Mouse (Mus musculus) ES-E14 (cell line): ENCODE results near the gene Zfp568. TPM values are rescaled to one million over a fixed set of nuclear protein-coding genes. Genes with fewer than 3 reads are reported as not detected.
A peak's percentile ranks its signal among the peaks of the same experiment; 100 is the strongest.

ENCODE experiments used
- DNase-seq: peaks from one replicate; pipeline ENCODE4 v3.0.0-alpha.2; 2013; ENCODE audit warnings: low read depth, low spot score
- H3K27ac ChIP-seq: 2 replicates; pipeline ENCODE4 v1.5.1; 2012; ENCODE audit warnings: low read depth, mild to moderate bottlenecking, low read length, moderate library complexity, mixed read lengths; ENCODE audit not compliant: poor library complexity, insufficient read depth, severe bottlenecking
- H3K36me3 ChIP-seq: 2 replicates; pipeline ENCODE4 v1.6.1; 2012; ENCODE audit warnings: mild to moderate bottlenecking, low read length, moderate library complexity, mixed read lengths; ENCODE audit not compliant: control insufficient read depth, poor library complexity, insufficient read depth, severe bottlenecking
- H3K4me1 ChIP-seq, 2 experiments: fragments of 150-350 bp in 1 of 2; sonication (generic) in 1 of 2; 2 replicates each; pipeline ENCODE4 v1.6.1; 2012; ENCODE audit warnings: low read length in 2 of 2, mild to moderate bottlenecking in 1 of 2, mixed read lengths in 1 of 2; ENCODE audit not compliant: control insufficient read depth in 2 of 2, insufficient read depth in 2 of 2, poor library complexity in 1 of 2
- H3K4me3 ChIP-seq, 2 experiments: fragments of 150-350 bp in 1 of 2; sonication (generic) in 1 of 2; 2 replicates each; pipeline ENCODE4 v1.5.1; 2012; ENCODE audit warnings: low read length in 2 of 2, low read depth in 1 of 2, mild to moderate bottlenecking in 1 of 2, mixed read lengths in 1 of 2; ENCODE audit not compliant: insufficient read depth in 1 of 2, poor library complexity in 1 of 2, severe bottlenecking in 1 of 2
- H3K9ac ChIP-seq: 2 replicates; pipeline ENCODE4 v1.6.1; 2012; ENCODE audit warnings: low read depth, mild to moderate bottlenecking, low read length, mixed read lengths; ENCODE audit not compliant: poor library complexity, insufficient read depth, severe bottlenecking
- H3K9me3 ChIP-seq: fragments of 150-350 bp; sonication (generic); 2 replicates; pipeline ENCODE4 v1.6.1; 2012; ENCODE audit warnings: low read depth, mild to moderate bottlenecking, low read length; ENCODE audit not compliant: control insufficient read depth, insufficient read depth
- CHD2 ChIP-seq: IDR thresholded peaks from 2 replicates; pipeline ENCODE4 v1.6.1; 2014; ENCODE audit warnings: mild to moderate bottlenecking, low read depth, low read length, inconsistent platforms
- HCFC1 ChIP-seq: IDR thresholded peaks from 2 replicates; pipeline ENCODE4 v1.6.1; 2012; ENCODE audit warnings: low read length, inconsistent platforms, borderline replicate concordance; ENCODE audit not compliant: insufficient read depth
- MAFK ChIP-seq: IDR thresholded peaks from 2 replicates; pipeline ENCODE4 v1.6.1; 2014; ENCODE audit warnings: mild to moderate bottlenecking, low read depth, low read length, inconsistent platforms; ENCODE audit not compliant: insufficient read depth
- ZC3H11A ChIP-seq: IDR thresholded peaks from 2 replicates; pipeline ENCODE4 v1.6.1; 2012; ENCODE audit warnings: low read depth, mild to moderate bottlenecking, inconsistent platforms, low read length, borderline replicate concordance
- ZNF384 ChIP-seq: IDR thresholded peaks from 2 replicates; pipeline ENCODE4 v1.6.1; 2012; ENCODE audit warnings: low read depth, low read length, inconsistent platforms
- in situ Hi-C, 2 experiments: fragments of 600-800 bp; cut with MboI; formaldehyde crosslinking; loops; one replicate each; pipeline ENCODE4 v1.15.1; 2025; ENCODE audit warnings: low sequenced_read_pairs in 2 of 2, inconsistent platforms in 1 of 2; ENCODE audit not compliant: unreplicated experiment in 2 of 2
- total RNA-seq: library from RNA; depleted of rRNA; stranded (reverse); fragments of 300-350 nt; gene quantifications from 2 replicates; pipeline ENCODE4 v1.2.3, GENCODE M21; 2012

Zfp568 gene
- total RNA-seq, 1 experiment, result 126 TPM

- Histone ChIP-seq H3K27ac (no peak overlapping the region), H3K9me3 (no peaks in the 10 kb centered on the region), H3K4me3 (no peak overlapping the region), H3K9ac (no peak overlapping the region), H3K36me3 (peaks cover 60% of the 10 kb centered on the region), H3K4me1 (peaks cover 5 to 25% of the 10 kb centered on the region in 2 experiments; a peak in 3 of 4 replicates)
- DNase-seq, result no peak
- in situ Hi-C loops, result no loop called here
- TF ChIP-seq ZNF384, result no peak
- TF ChIP-seq ZC3H11A, result no peak
These were observed 40.0 kb downstream of the Zfp568 start for GRCm38 (mm10) chr7:30023800-30024199.

- Histone ChIP-seq H3K4me1 (peaks cover 6 to 32% of the 10 kb centered on the region in 2 experiments; a peak in 3 of 4 replicates), H3K27ac (no peak overlapping the region), H3K4me3 (no peak overlapping the region), H3K9me3 (no peaks in the 10 kb centered on the region), H3K36me3 (peaks cover 50% of the 10 kb centered on the region), H3K9ac (no peak overlapping the region)
- TF ChIP-seq ZNF384 (no peak), MAFK (no peak), CHD2 (no peak), ZC3H11A (no peak), HCFC1 (no peak)
- in situ Hi-C loops, result no loop called here
- no peak for DNase-seq
These were observed 41.6 kb downstream of the Zfp568 start for GRCm38 (mm10) chr7:30025358-30025757.

GRCm38 (mm10) chr7:30027331-30027730 lies 43.6 kb downstream of the Zfp568 start:
- Histone ChIP-seq H3K36me3 (peaks cover 41% of the 10 kb centered on the region), H3K9me3 (no peaks in the 10 kb centered on the region), H3K4me1 (peaks cover 9 to 36% of the 10 kb centered on the region in 2 experiments), H3K9ac (no peak overlapping the region), H3K4me3 (no peak overlapping the region), H3K27ac (no peak overlapping the region)
- DNase-seq, result no peak
- in situ Hi-C loops, result no loop called here
- TF ChIP-seq HCFC1 (no peak), ZNF384 (no peak), ZC3H11A (no peak), MAFK (no peak), CHD2 (no peak)

GRCm38 (mm10) chr7:30028572-30028971 lies 44.8 kb downstream of the Zfp568 start:
- DNase-seq, result no peak
- peaks cover 29% of the 10 kb centered on the region for H3K36me3 ChIP-seq
- H3K9me3 ChIP-seq, result no peaks in the 10 kb centered on the region
- peaks cover 11 to 34% of the 10 kb centered on the region in 2 experiments for H3K4me1 ChIP-seq
- H3K4me3 ChIP-seq, result no peak overlapping the region
- H3K27ac ChIP-seq, result no peak overlapping the region; the same call in 1 of the 2 replicates
- in situ Hi-C loops, result no loop called here
- no peak for TF ChIP-seq ZC3H11A
- no peak for TF ChIP-seq CHD2
- no peak for TF ChIP-seq MAFK
- TF ChIP-seq HCFC1, result no peak
- no peak for TF ChIP-seq ZNF384
- H3K9ac ChIP-seq, result no peak overlapping the region

DNA sequence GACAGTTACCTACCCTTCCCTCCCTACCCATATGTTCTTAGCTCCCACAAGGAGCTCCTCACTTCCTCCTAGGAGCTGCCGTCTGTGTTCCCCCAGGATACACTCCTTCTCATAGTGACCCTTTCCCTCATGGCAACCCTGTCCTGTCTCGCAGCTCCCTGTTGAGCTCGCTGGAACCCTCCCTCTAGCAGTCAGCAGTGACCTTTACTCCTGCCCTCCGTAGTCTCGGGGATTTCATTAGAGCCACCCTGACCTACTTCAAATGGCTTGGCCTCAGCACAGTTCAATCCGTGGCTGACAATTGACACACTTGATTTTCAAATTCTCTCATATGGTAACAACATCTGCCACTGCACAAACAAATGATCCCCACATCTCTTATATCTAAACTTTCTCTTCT lies 46.9 kb downstream of the Zfp568 start:
- no peak for DNase-seq
- peaks cover 15% of the 10 kb centered on the region; the same call in 1 of the 2 replicates for H3K36me3 ChIP-seq
- peak overlapping the region in 1 of 2 experiments; percentile 25; a peak in 1 of 4 replicates for H3K4me3 ChIP-seq
- H3K9me3 ChIP-seq, result no peaks in the 10 kb centered on the region
- H3K9ac ChIP-seq, result peak overlapping the region; percentile 65
- in situ Hi-C loops, result no loop called here
- H3K27ac ChIP-seq, result peak overlapping the region; percentile 89
- no peak for TF ChIP-seq ZNF384
- no peak for TF ChIP-seq HCFC1
- TF ChIP-seq ZC3H11A, result no peak
- no peak for TF ChIP-seq CHD2
- no peak for TF ChIP-seq MAFK
- peaks cover 9 to 35% of the 10 kb centered on the region in 2 experiments for H3K4me1 ChIP-seq
